Mouse (Mus musculus) layer of hippocampus, adult 9-10 months (tissue): ENCODE results near the gene Sdk1.
A peak's percentile ranks its signal among the peaks of the same experiment; 100 is the strongest.
"Not testable (repeated sequence)": the region's sequence is repeated elsewhere in the genome, so short reads cannot be mapped to it uniquely, and the experiment has no call there.

ENCODE experiments used
- DNase-seq: peaks from one replicate; pipeline ENCODE4 v3.0.0; 2022; ENCODE audit warnings: low spot score

The Sdk1 gene

GRCm38 (mm10) chr5:141637054-141637453 is 395.8 kb downstream of the Sdk1 start:
- not testable (repeated sequence) for DNase-seq

GRCm38 (mm10) chr5:141645671-141646070 is 404.4 kb downstream of the Sdk1 start:
- no peak for DNase-seq

- DNase-seq, result no peak
These were observed 405.3 kb downstream of the Sdk1 start for GRCm38 (mm10) chr5:141646621-141647020.

DNA sequence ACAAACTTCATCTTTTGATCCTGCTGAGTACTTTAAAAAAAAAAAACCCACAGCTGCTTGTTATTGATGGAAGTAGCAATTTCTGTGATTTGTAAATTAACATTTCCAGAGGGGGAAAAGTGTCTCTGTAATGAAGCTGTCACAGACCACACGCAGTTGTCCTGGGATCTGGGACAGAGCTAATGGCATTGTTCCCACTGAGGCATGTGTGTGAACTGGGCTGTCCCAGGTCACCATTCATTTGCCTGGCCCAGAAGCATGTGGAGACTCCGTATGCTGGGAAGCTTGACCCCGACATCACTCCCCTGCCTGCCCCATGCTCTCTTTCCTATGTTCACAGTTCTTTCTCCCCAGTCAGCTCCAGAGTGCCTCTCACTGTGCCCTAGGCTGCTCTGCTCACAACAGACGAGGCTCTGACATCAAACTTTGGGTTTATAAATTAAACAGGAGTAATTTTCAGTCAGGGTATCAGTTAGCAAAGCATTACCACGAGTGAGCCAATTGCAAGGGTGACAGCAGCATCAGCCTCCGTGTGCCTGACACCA is 408.6 kb downstream of the Sdk1 start:
- no peak for DNase-seq

DNA sequence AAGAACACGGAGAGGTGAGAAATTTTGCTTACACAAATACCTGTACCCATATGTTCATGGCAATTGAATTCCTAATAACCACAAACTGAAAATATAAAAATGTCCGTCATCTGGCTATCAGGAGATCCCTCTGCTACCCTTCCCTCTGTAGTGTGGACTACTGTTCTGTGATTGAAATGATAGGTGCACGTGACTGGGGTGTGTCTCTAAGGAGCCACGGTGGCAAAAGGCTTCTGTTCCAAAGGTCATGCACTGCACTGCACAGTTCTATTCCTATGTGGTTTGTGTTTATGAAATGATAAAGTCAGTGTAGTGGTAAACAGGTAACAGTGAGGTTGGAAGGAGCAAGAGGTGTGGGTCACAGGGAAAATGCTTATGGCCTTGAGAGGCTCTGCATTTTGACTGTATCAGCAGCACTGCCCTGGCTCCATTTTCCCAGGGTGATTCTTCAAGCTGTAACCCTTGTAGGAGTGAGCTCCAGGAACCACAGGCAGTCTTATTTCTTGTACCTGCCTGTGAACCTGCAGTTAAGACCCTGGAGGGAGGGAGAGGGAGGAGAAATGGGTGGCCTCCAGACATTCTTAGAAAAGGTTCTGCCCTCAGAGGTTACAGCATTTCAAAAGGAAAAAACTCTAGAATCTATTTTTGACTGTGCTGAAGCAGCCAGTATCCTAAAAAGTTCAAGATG is 410.5 kb downstream of the Sdk1 start:
- DNase-seq, result no peak

DNA sequence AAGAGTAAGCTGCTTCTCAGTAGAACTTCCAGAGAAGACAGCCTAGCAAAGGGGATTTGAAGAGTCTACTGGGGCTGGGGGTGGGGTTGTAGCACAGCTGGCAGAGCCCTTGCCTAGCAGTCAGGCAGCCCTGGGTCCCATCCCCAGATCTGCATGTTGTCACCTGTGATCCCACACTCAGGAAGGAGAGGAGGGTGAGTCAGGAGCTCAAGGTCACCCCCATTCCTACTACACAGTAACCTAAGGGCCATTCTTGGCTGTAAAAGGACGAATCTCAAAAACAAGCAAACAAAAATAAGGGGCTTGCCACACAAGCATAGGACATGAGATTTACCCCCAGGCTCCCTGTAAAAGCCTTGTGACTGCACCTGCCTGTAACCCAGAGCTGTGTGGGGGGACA is 435.1 kb downstream of the Sdk1 start:
- no peak for DNase-seq

DNA sequence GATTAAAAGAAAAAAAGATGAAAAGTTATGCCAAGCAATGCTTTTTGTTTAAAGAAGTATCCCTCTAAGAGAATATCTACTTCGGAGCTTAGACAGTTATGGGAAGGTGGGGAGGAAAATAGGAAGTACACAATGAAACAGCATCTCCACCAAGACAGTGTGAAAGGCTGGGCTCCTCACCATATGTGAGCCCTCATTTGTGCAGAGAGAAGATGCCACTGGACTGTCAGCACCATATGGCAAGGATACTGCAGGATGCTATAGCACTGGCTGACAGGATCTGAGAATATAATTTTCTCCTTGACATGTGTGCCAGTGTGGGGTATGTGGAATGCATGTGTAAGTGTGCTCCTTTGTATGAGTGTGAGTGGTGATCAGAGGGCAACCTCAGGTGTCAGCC is 435.7 kb downstream of the Sdk1 start:
- no peak for DNase-seq

DNA sequence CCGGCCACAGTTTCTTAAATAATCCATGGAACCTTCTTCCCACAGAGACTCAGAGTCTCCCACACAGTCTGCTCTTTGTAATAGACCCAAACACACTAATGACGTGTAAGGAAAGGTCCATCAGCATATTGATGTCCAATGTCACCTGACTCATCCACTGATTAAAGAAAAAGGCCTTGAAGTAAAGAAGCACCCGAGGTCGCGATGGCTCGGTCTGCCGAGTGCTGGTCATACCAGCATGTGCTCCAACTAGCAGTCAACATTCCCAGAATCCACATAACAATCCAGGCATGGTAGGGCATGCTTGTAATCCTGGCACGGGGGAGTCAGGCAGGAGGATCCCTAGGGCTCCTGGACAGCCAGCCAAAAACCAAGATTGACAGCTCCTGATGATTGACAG is 436.6 kb downstream of the Sdk1 start:
- DNase-seq, result no peak

GRCm38 (mm10) chr5:141686876-141687420 is 445.7 kb downstream of the Sdk1 start:
- no peak for DNase-seq

DNA sequence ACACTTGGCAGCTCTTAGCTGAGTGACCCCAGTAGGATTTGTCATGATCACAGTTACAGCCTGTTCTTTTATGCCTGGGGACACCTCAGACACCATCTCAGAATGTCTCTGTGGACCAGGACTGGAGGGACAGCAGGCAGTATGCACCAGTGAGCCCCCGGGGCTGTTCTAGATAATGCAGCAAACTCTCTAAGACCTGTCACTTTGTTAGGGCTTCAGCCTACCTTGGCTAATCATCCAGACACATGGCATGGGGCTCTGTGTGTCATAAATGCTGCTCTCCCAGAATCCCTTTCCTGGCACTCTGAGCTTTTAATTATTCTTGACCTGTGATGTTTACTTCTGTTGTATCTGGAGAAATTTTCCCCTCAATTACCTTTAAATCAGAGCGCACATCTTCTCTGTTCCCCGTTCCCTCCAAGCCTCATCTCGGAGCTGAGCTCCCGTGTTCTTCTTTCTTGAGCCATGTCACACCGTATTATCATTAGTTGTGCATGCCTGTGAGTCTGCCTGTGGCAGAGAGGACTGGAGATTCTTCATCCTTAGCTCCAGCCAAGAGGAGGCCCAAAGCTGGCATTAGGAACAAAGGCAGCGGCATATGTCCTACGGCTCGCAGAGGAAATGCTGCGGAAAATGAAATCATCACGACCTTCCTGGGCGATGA is 448.3 kb downstream of the Sdk1 start:
- no peak for DNase-seq

GRCm38 (mm10) chr5:141691482-141691975 is 450.2 kb downstream of the Sdk1 start:
- no peak for DNase-seq

DNA sequence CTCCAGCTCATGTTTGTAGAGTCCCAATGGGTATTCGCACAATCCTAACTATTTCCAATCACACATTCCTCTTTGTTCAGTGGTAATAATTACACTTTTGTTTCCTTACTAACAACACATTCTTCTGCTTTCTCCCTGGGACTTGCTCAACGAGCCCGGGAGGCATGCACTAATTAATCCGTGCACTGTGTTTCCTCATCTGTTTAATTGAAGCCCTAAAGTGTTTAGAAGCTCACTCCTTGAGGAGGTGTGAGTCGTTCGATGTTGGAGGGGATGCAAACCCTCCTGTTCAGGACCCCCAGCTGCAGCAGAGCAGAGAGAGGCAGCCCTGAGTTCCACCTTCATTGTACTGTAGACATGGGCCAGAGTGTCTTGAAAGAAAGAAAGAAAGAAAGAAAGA is 452.4 kb downstream of the Sdk1 start:
- DNase-seq, result no peak

DNA sequence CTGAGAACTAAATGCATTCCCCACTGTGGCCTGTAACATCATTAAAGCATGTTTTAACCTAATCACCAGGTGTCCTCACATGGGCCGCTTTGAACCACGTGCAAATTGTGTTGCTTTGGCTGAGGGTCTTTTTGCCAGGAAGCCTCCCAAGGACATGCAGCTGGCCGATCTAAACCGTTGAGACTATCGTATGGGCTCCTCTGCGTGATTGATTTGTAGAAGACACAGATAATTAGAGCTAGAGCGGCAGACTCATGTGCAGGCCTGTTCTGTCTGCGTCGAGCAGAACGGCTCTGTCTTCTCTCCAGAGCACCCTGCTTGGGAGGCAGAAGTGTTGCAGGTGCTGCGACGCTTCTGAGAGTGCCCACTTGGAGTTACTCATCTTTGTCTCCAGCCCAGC is 453.6 kb downstream of the Sdk1 start:
- DNase-seq, result no peak

DNA sequence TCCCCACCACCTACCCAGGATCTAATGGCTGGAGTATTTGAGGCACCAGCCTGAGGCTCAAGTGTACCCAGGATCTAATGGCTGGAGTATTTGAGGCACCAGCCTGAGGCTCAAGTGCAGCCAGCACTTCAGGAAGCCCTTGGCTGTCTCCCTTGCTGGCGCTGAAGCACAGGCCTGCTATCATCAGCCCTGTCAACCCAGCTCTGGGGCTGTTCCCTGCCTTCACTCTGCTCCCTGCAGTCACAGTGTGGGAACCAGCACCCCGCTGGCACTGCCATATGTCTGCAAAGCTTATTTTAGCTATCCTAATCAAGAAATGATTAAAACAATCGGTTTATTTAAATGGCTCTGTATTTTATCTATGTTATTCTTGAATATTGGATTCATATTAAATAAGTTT is 457.1 kb downstream of the Sdk1 start:
- no peak for DNase-seq

DNA sequence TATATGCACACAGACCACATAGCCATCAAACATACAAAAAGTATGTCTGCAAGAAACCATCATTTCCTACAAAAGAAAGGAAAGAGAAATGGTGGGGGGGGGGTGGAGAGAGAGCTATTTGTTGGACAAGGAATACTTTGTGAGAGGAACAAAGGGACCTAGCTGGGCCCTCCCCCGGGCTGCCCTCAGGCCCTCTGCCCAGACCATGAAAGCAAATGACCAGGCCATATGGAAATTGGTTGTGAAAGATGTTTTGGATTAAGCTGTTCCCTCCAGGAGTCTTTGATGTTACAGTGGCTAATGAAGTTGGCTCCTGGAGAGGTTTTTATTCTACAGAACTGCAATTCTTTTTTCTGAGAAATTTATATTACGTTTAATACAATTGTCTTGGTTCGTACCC is 479.5 kb downstream of the Sdk1 start:
- no peak for DNase-seq

DNA sequence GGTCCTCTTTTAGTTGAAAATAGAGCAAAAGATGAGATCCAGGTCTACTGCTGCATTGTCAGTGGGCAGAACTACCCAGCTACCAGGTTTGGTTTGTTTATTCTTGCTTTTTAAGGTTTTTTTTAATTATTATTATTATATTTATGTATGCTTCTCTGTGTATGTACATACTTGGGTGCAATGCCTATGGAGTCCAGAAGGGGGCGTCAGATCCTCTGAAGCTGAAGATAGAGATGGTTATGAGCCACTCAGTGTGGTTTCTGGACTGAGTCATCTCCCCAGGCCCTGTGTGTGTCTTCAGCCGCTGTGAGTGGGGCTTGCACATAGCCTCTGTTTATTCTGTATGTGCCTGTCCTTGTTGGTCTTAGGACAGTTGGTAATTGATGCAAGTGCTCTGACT is 486.7 kb downstream of the Sdk1 start:
- no peak for DNase-seq

GRCm38 (mm10) chr5:141730006-141730405 is 488.7 kb downstream of the Sdk1 start:
- no peak for DNase-seq

DNA sequence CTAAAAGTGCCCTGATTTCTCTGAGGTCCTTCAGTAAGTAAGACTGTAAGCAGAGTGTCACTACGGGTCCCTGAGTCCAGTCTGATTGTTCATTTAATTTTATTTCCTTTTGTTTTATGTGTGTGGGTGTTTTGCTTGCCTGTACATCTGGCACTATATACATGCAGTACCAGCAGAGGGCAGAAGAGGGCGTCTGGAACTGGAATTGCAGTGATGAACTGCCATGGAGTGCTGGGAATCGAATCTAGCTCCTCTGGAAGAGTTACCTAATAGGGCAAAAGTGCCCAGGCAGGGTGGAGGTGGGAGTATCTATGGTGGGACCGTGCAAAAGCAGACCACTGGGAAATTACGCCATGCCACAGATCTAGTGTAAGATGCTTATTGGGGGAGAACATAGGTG is 497.4 kb downstream of the Sdk1 start:
- no peak for DNase-seq

- DNase-seq, result no peak
These were observed 507.5 kb downstream of the Sdk1 start for GRCm38 (mm10) chr5:141748793-141749192.

DNA sequence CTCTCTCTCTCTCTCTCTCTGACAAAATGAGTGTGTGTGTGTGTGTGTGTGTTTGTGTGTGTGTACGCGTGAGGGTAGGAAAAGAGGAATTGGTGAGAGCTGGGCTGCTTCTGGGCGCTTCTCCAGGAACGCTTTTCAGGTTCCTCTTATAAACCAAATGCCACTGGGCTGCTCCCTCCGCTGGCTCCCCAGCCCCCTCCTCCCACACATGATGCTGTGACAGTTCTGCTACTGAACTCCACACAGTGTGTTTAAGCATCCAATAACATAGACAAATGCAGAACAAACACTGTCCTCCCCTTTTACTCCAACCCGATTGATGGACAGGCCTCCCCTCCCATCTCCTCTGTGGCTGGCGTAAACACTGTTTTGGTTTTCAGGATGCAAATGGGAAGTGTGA is 513.0 kb downstream of the Sdk1 start:
- DNase-seq, result peak; percentile 9

DNA sequence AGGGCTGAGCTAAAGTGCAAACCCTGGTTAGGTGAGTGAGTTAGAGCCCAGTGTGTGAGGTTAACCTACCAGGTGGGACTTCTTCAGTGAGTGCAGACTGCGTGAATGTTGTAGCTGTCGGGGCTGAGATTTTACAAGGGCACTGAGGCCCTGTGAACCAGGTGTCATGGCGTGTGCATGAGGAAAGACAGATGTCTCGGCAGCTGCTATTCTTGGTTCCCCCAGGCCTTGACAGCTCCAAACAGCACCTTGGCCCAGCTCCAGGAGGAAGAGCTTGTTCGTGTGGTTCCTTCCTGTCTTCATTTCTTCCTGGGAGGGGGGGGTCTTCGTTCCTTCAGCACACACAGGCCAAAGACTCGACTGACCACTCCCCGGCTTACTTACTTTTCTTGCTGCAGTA is 517.6 kb downstream of the Sdk1 start:
- no peak for DNase-seq

- no peak for DNase-seq
These were observed 522.8 kb downstream of the Sdk1 start for GRCm38 (mm10) chr5:141764111-141764510.
